Mouse (Mus musculus) neural tube, embryonic 11.5 days (tissue): ENCODE data around the gene Ttc41. TPM values are rescaled to one million over a fixed set of nuclear protein-coding genes. Genes with fewer than 3 reads are reported as not detected.

Experiments used
- ATAC-seq: fragments of 200-750 bp; cut with Nextera tagmentation; 2 replicates; pipeline ENCODE4 v1.8.0; 2017; ENCODE audit warnings: moderate number of reproducible peaks, mild to moderate bottlenecking, moderate TSS enrichment, moderate library complexity; ENCODE audit not compliant: insufficient read depth, low FRiP score, low TSS enrichment
- DNase-seq: peaks from one replicate; pipeline ENCODE4 v3.0.0-alpha.2; 2015; ENCODE audit warnings: low spot score
- H3K27ac ChIP-seq: fragments of 300-500 bp; sonication (generic); 2 replicates; pipeline ENCODE4 v1.5.1; 2014; ENCODE audit warnings: low read depth, mild to moderate bottlenecking, low read length
- H3K27me3 ChIP-seq: fragments of 300-500 bp; sonication (generic); 2 replicates; pipeline ENCODE4 v1.6.1; 2014; ENCODE audit warnings: mild to moderate bottlenecking, low read length, mixed read lengths; ENCODE audit not compliant: control insufficient read depth, insufficient read depth
- H3K36me3 ChIP-seq: fragments of 300-500 bp; sonication (generic); 2 replicates; pipeline ENCODE4 v1.6.1; 2014; ENCODE audit warnings: mild to moderate bottlenecking, low read length, moderate library complexity, mixed read lengths; ENCODE audit not compliant: control insufficient read depth, insufficient read depth
- H3K4me1 ChIP-seq: fragments of 300-500 bp; sonication (generic); 2 replicates; pipeline ENCODE4 v1.6.1; 2014; ENCODE audit warnings: low read length, mixed read lengths; ENCODE audit not compliant: control insufficient read depth, insufficient read depth
- H3K4me2 ChIP-seq: fragments of 300-500 bp; sonication (generic); 2 replicates; pipeline ENCODE4 v1.6.1; 2014; ENCODE audit warnings: low read depth, mild to moderate bottlenecking, moderate library complexity
- H3K4me3 ChIP-seq: fragments of 300-500 bp; sonication (generic); 2 replicates; pipeline ENCODE4 v1.5.1; 2014; ENCODE audit warnings: low read depth, low read length
- H3K9ac ChIP-seq: fragments of 300-500 bp; sonication (generic); 2 replicates; pipeline ENCODE4 v1.6.1; 2014; ENCODE audit warnings: mild to moderate bottlenecking, low read length
- H3K9me3 ChIP-seq: fragments of 300-500 bp; sonication (generic); 2 replicates; pipeline ENCODE4 v1.6.1; 2016; ENCODE audit warnings: low read length; ENCODE audit not compliant: control insufficient read depth
- WGBS: fragments of 180-500 bp; shearing (Covaris S2); extraction: QIAGEN DNeasy Blood & Tissue Kit; methylation state at CpG from one replicate; pipeline ENCODE4 v1.1.7; 2014; 5-methylcytosine and 5-hydroxymethylcytosine counted together
- polyA plus RNA-seq: library from polyadenylated mRNA; unstranded; fragments of >200 nt; fragmentation: Nextera tagmentation; extraction: Ambion mirVana; gene quantifications from 2 replicates; pipeline ENCODE4 v1.2.1, GENCODE M21; 2014

Gene Ttc41
- polyA plus RNA-seq, 1 experiment from 2014 or later, result 2.3 TPM

- no peak for DNase-seq
- no peak overlapping the region for H3K9ac ChIP-seq
- 89% methylated on average over 5 of the region's 5 CpGs for WGBS
- H3K9me3 ChIP-seq, result no peaks in the 10 kb centered on the region
- ATAC-seq, result no peak
- no peak overlapping the region for H3K27ac ChIP-seq
- peaks cover 10% of the 10 kb centered on the region for H3K27me3 ChIP-seq
- no peak overlapping the region for H3K4me3 ChIP-seq
- H3K4me2 ChIP-seq, result no peak overlapping the region
- no peaks in the 10 kb centered on the region for H3K36me3 ChIP-seq
- H3K4me1 ChIP-seq, result 0 out of 2 replicates have a peak, but pooled peaks cover 4% of the 10 kb centered on the region
Observed at GRCm38 (mm10) chr10:86784126-86784675, 78.6 kb downstream of the Ttc41 start.

GRCm38 (mm10) chr10:86785396-86785795 lies 79.8 kb downstream of the Ttc41 start:
- Histone ChIP-seq H3K4me1 (no peaks in the 10 kb centered on the region), H3K9me3 (no peaks in the 10 kb centered on the region), H3K9ac (no peak overlapping the region), H3K4me2 (no peak overlapping the region), H3K36me3 (no peaks in the 10 kb centered on the region), H3K27ac (no peak overlapping the region), H3K27me3 (no peaks in the 10 kb centered on the region), H3K4me3 (no peak overlapping the region)
- 72% methylated on average over 2 of the region's 2 CpGs for WGBS
- ATAC-seq, result no peak
- DNase-seq, result no peak

- ATAC-seq (no peak), DNase-seq (no peak)
- no peaks in the 10 kb centered on the region for H3K36me3 ChIP-seq
- H3K27me3 ChIP-seq, result no peaks in the 10 kb centered on the region
- 92% methylated on average over 5 of the region's 5 CpGs for WGBS
- H3K4me1 ChIP-seq, result no peaks in the 10 kb centered on the region
- no peak overlapping the region for H3K4me2 ChIP-seq
- no peak overlapping the region for H3K4me3 ChIP-seq
- H3K27ac ChIP-seq, result no peak overlapping the region
- H3K9me3 ChIP-seq, result no peaks in the 10 kb centered on the region
- no peak overlapping the region for H3K9ac ChIP-seq
Observed at GRCm38 (mm10) chr10:86786083-86786482, 80.5 kb downstream of the Ttc41 start.

GRCm38 (mm10) chr10:86788193-86788592 lies 82.6 kb downstream of the Ttc41 start:
- DNase-seq (no peak), ATAC-seq (no peak)
- Histone ChIP-seq H3K9ac (no peak overlapping the region), H3K36me3 (no peaks in the 10 kb centered on the region), H3K4me3 (no peak overlapping the region), H3K4me2 (no peak overlapping the region), H3K9me3 (no peaks in the 10 kb centered on the region), H3K27me3 (no peaks in the 10 kb centered on the region), H3K4me1 (no peaks in the 10 kb centered on the region), H3K27ac (no peak overlapping the region)
- WGBS, result 67% methylated on average over 5 of the region's 5 CpGs

GRCm38 (mm10) chr10:86789146-86789672 lies 83.6 kb downstream of the Ttc41 start:
- no peak for ATAC-seq
- Histone ChIP-seq H3K4me1 (no peaks in the 10 kb centered on the region), H3K9ac (no peak overlapping the region), H3K27me3 (no peaks in the 10 kb centered on the region), H3K4me3 (no peak overlapping the region), H3K4me2 (no peak overlapping the region), H3K36me3 (no peaks in the 10 kb centered on the region), H3K27ac (no peak overlapping the region), H3K9me3 (no peaks in the 10 kb centered on the region)
- 76% methylated on average over 7 of the region's 7 CpGs for WGBS
- DNase-seq, result no peak

GRCm38 (mm10) chr10:86791507-86792184 lies 86.0 kb downstream of the Ttc41 start:
- no peak overlapping the region for H3K27ac ChIP-seq
- DNase-seq, result no peak
- ATAC-seq, result no peak
- no peaks in the 10 kb centered on the region for H3K36me3 ChIP-seq
- no peak overlapping the region for H3K9ac ChIP-seq
- 68% methylated on average over 7 of the region's 7 CpGs for WGBS
- H3K9me3 ChIP-seq, result no peaks in the 10 kb centered on the region
- no peaks in the 10 kb centered on the region for H3K27me3 ChIP-seq
- no peak overlapping the region for H3K4me2 ChIP-seq
- H3K4me3 ChIP-seq, result no peak overlapping the region
- no peaks in the 10 kb centered on the region for H3K4me1 ChIP-seq

GRCm38 (mm10) chr10:86793509-86793951 lies 87.9 kb downstream of the Ttc41 start:
- no peak for ATAC-seq
- WGBS, result 62% methylated on average over 2 of the region's 2 CpGs
- H3K4me2 ChIP-seq, result no peak overlapping the region

GRCm38 (mm10) chr10:86794196-86794595 lies 88.6 kb downstream of the Ttc41 start:
- Histone ChIP-seq H3K4me3 (no peak overlapping the region), H3K27me3 (no peaks in the 10 kb centered on the region), H3K4me1 (no peaks in the 10 kb centered on the region), H3K36me3 (no peaks in the 10 kb centered on the region), H3K9ac (no peak overlapping the region), H3K4me2 (no peak overlapping the region), H3K27ac (no peak overlapping the region), H3K9me3 (no peaks in the 10 kb centered on the region)
- DNase-seq (no peak), ATAC-seq (no peak)
- WGBS, result 92% methylated on average over 4 of the region's 4 CpGs

More at GRCm38 (mm10) chr10:86793509-86793951, 87.9 kb downstream of the Ttc41 start:
- no peaks in the 10 kb centered on the region for H3K36me3 ChIP-seq
- H3K4me3 ChIP-seq, result no peak overlapping the region
- no peak for DNase-seq
- H3K27me3 ChIP-seq, result no peaks in the 10 kb centered on the region
- H3K4me1 ChIP-seq, result no peaks in the 10 kb centered on the region
- H3K9me3 ChIP-seq, result no peaks in the 10 kb centered on the region
- no peak overlapping the region for H3K27ac ChIP-seq
- H3K9ac ChIP-seq, result no peak overlapping the region
